Mouse (Mus musculus): ENCODE measurements around the gene Hes6.

- TF ChIP-seq CTCF (IDR thresholded peaks at IDR 0.05; ENCODE audit: borderline replicate concordance, insufficient read depth, low read length) (no peak), POLR2A (IDR thresholded peaks at IDR 0.05; ENCODE audit: low read depth, low read length) (no peak)
These were observed 15.9 kb downstream of the Hes6 start for GRCm38 (mm10) chr1:91397927-91398259.

All from embryonic fibroblast, embryonic 13.5 days (primary cell).